Mouse (Mus musculus): ENCODE measurements around the gene Gm11559. TPM values are rescaled to one million over a fixed set of nuclear protein-coding genes. Genes with fewer than 3 reads are reported as not detected.

Gene Gm11559
- polyA plus RNA-seq, 1 experiment from 2014 or later = not detected

DNA sequence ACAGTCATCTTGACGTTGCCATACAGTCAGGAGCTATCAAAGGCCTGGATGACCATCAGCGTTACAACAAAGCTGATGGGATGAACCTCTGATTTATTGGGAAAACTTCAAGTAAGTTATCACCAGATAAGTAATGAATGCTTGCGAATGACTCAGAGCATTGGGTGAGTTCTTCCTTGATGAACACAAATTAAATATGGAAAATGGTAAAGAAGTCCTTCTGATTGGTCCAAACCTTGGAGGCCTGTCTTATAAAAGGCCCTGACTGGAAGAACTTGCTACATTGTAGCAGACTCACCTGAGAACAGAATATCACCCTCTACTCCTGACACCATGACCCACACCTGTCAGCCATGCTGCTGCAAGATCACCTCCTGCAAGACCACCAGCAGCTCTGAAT lies 50.2 kb downstream of the Gm11559 start, which contains the start of gene Gm11565:
Gene Gm11565 (plus strand): TSS at position 301 of the 400 bp plus-strand sequence.
- Histone ChIP-seq H3K4me2 (replicated peaks) (no peak within 1 kb of the TSS), H3K4me1 (no peaks in the 10 kb centered on the region), H3K27ac (no peak within 1 kb of the TSS), H3K9ac (no peak within 1 kb of the TSS), H3K9me3 (no peaks in the 10 kb centered on the region), H3K36me3 (no peaks in the 10 kb centered on the region), H3K4me3 (no peak within 1 kb of the TSS), H3K27me3 (no peaks in the 10 kb centered on the region)
- no peak for ATAC-seq (ENCODE audit: insufficient number of reproducible peaks, insufficient read depth, low FRiP score, low TSS enrichment)
- 92% methylated on average over 3 of the region's 3 CpGs for WGBS

Other genes with a start within 250 kb of the Gm11559 start
- gene Krtap2-4, start 249.6 kb upstream of the Gm11559 start, polyA plus RNA-seq (2016; fragmentation: Nextera tagmentation; extraction: Ambion mirVana) = not detected in 2 replicates
- gene Gm11562, start 244.0 kb upstream of the Gm11559 start, polyA plus RNA-seq (2016; fragmentation: Nextera tagmentation; extraction: Ambion mirVana) = not detected in 2 replicates
- gene Krtap4-1, start 236.2 kb upstream of the Gm11559 start, polyA plus RNA-seq (2016; fragmentation: Nextera tagmentation; extraction: Ambion mirVana) = not detected in 2 replicates
- not detected in 2 replicates for gene Krtap4-2, start 229.4 kb upstream of the Gm11559 start, polyA plus RNA-seq (2016; fragmentation: Nextera tagmentation; extraction: Ambion mirVana)
- not detected in 2 replicates for gene Krtap4-7, start 220.4 kb upstream of the Gm11559 start, polyA plus RNA-seq (2016; fragmentation: Nextera tagmentation; extraction: Ambion mirVana)
- gene Gm11555, start 214.2 kb upstream of the Gm11559 start, polyA plus RNA-seq (2016; fragmentation: Nextera tagmentation; extraction: Ambion mirVana) = not detected in 2 replicates
- not detected in 2 replicates for gene Gm11563, start 205.5 kb upstream of the Gm11559 start, polyA plus RNA-seq (2016; fragmentation: Nextera tagmentation; extraction: Ambion mirVana)
- not detected in 2 replicates for gene Krtap4-6, start 198.5 kb upstream of the Gm11559 start, polyA plus RNA-seq (2016; fragmentation: Nextera tagmentation; extraction: Ambion mirVana)
- gene Gm14190, start 173.7 kb upstream of the Gm11559 start, polyA plus RNA-seq (2016; fragmentation: Nextera tagmentation; extraction: Ambion mirVana) = not detected in 2 replicates
- not detected in 2 replicates for gene Gm14180, start 130.2 kb upstream of the Gm11559 start, polyA plus RNA-seq (2016; fragmentation: Nextera tagmentation; extraction: Ambion mirVana)
- gene Gm11595, start 91.6 kb upstream of the Gm11559 start, polyA plus RNA-seq (2016; fragmentation: Nextera tagmentation; extraction: Ambion mirVana) = not detected in 2 replicates
- gene Krtap4-8, start 83.8 kb upstream of the Gm11559 start, polyA plus RNA-seq (2016; fragmentation: Nextera tagmentation; extraction: Ambion mirVana) = not detected in 2 replicates
- gene Krtap4-9, start 79.3 kb upstream of the Gm11559 start, polyA plus RNA-seq (2016; fragmentation: Nextera tagmentation; extraction: Ambion mirVana) = not detected in 2 replicates
- gene Gm11596, start 71.0 kb upstream of the Gm11559 start, polyA plus RNA-seq (2016; fragmentation: Nextera tagmentation; extraction: Ambion mirVana) = not detected in 2 replicates
- gene Gm11569, start 65.5 kb upstream of the Gm11559 start, polyA plus RNA-seq (2016; fragmentation: Nextera tagmentation; extraction: Ambion mirVana) = not detected in 2 replicates
- gene Gm11554, start 60.0 kb upstream of the Gm11559 start, polyA plus RNA-seq (2016; fragmentation: Nextera tagmentation; extraction: Ambion mirVana) = not detected in 2 replicates
- not detected in 2 replicates for gene Krtap4-13, start 54.6 kb upstream of the Gm11559 start, polyA plus RNA-seq (2016; fragmentation: Nextera tagmentation; extraction: Ambion mirVana)
- gene Gm11564, start 48.8 kb upstream of the Gm11559 start, polyA plus RNA-seq (2016; fragmentation: Nextera tagmentation; extraction: Ambion mirVana) = not detected in 2 replicates
- not detected in 2 replicates for gene 2300003K06Rik, start 26.4 kb upstream of the Gm11559 start, polyA plus RNA-seq (2016; fragmentation: Nextera tagmentation; extraction: Ambion mirVana)
- gene Krtap4-16, start 12.9 kb upstream of the Gm11559 start, polyA plus RNA-seq (2016; fragmentation: Nextera tagmentation; extraction: Ambion mirVana) = not detected in 2 replicates
- not detected in 2 replicates for gene Gm11568, start 6.6 kb upstream of the Gm11559 start, polyA plus RNA-seq (2016; fragmentation: Nextera tagmentation; extraction: Ambion mirVana)
- not detected in 2 replicates for gene Krtap9-1, start 8.9 kb downstream of the Gm11559 start, polyA plus RNA-seq (2016; fragmentation: Nextera tagmentation; extraction: Ambion mirVana)
- gene Gm11567, start 14.7 kb downstream of the Gm11559 start, polyA plus RNA-seq (2016; fragmentation: Nextera tagmentation; extraction: Ambion mirVana) = not detected in 2 replicates
- gene Krtap31-1, start 43.4 kb downstream of the Gm11559 start, polyA plus RNA-seq (2016; fragmentation: Nextera tagmentation; extraction: Ambion mirVana) = not detected in 2 replicates
- not detected in 2 replicates for gene Gm11565, start 50.3 kb downstream of the Gm11559 start, polyA plus RNA-seq (2016; fragmentation: Nextera tagmentation; extraction: Ambion mirVana)
- not detected in 2 replicates for gene Krtap31-2, start 71.8 kb downstream of the Gm11559 start, polyA plus RNA-seq (2016; fragmentation: Nextera tagmentation; extraction: Ambion mirVana)
- not detected in 2 replicates for gene Krtap9-5, start 84.0 kb downstream of the Gm11559 start, polyA plus RNA-seq (2016; fragmentation: Nextera tagmentation; extraction: Ambion mirVana)
- gene Krtap29-1, start 114.6 kb downstream of the Gm11559 start, polyA plus RNA-seq (2016; fragmentation: Nextera tagmentation; extraction: Ambion mirVana) = not detected in 2 replicates
- not detected in 2 replicates for gene Krtap16-1, start 122.1 kb downstream of the Gm11559 start, polyA plus RNA-seq (2016; fragmentation: Nextera tagmentation; extraction: Ambion mirVana)
- gene Krtap17-1, start 129.5 kb downstream of the Gm11559 start, polyA plus RNA-seq (2016; fragmentation: Nextera tagmentation; extraction: Ambion mirVana) = 0.29 TPM in 1 of 2 replicates, not detected in the other
- 0.15 TPM in 1 of 2 replicates, not detected in the other for gene Krt33a, start 151.7 kb downstream of the Gm11559 start, polyA plus RNA-seq (2016; fragmentation: Nextera tagmentation; extraction: Ambion mirVana)
- gene Krt33b, start 165.4 kb downstream of the Gm11559 start, polyA plus RNA-seq (2016; fragmentation: Nextera tagmentation; extraction: Ambion mirVana) = 0.23 and 0.40 TPM in 2 replicates
- not detected in 2 replicates for gene Krt34, start 177.1 kb downstream of the Gm11559 start, polyA plus RNA-seq (2016; fragmentation: Nextera tagmentation; extraction: Ambion mirVana)
- gene Krt31, start 186.1 kb downstream of the Gm11559 start, polyA plus RNA-seq (2016; fragmentation: Nextera tagmentation; extraction: Ambion mirVana) = not detected in 2 replicates
- gene Krt32, start 223.8 kb downstream of the Gm11559 start, polyA plus RNA-seq (2016; fragmentation: Nextera tagmentation; extraction: Ambion mirVana) = not detected in 2 replicates
- gene Krt35, start 231.8 kb downstream of the Gm11559 start, polyA plus RNA-seq (2016; fragmentation: Nextera tagmentation; extraction: Ambion mirVana) = not detected in 2 replicates
- gene Krt36, start 241.2 kb downstream of the Gm11559 start, polyA plus RNA-seq (2016; fragmentation: Nextera tagmentation; extraction: Ambion mirVana) = 0.09 TPM in 1 of 2 replicates, not detected in the other